Mouse (Mus musculus) inflammation-experienced regulatory T-cells, adult 6 months (primary cell): Measurements from ENCODE around the gene Fau. TPM values are rescaled to one million over a fixed set of nuclear protein-coding genes. Genes with fewer than 3 reads are reported as not detected.
"Not testable (repeated sequence)": the region's sequence is repeated elsewhere in the genome, so short reads cannot be mapped to it uniquely, and the experiment has no call there.

ENCODE experiments used
- ATAC-seq: one replicate; pipeline ENCODE4 v1.8.0; 2017
- polyA plus RNA-seq, 3 experiments: library from polyadenylated mRNA; unstranded; fragments of 100-300 nt; shearing (Covaris generic); gene quantifications; one replicate each; pipeline ENCODE4 v1.2.1; 2017

Fau gene
- polyA plus RNA-seq = 1,000 to 10,000 TPM; 1,798 to 3,866 (median 2,409) TPM

DNA sequence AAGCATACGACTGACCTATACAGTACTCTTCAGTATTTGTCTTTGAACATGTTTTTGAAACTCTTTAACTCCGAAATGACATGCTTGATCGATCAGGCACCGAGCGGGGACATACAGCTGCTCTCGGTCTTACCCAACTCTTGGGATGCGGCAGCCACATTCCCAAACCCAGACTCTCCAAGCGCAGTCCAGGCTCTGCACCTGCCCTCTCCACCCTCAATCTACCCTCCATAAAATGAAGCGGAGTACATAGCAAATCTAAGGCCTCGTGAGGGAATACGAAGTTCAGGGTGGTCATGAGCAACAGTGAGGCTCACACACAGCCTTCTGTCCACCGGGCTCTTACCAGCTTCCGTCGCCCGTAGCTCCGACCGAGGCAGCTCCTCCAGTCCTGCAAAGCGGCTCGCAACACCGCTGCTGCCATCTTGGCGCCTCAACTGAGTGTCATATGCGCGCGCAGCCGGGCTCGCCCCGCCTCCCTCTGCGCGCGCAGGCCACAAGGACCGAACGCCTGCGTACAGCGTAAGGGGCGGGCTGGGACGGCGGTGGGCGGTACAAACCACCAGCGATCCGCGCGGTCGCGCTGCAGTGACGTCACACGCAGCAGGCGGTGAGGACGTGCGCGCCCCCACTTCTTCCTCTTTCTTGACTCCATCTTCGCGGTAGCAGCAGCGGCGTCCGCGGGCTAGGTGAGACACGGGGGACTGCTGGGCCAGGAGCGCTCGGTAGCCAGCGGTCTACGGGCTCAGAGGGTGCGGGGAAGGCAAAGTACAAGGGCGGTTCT, at the start of gene Fau, which contains the start of gene Mrpl49:
Gene Fau, plus strand, starts transcription at position 532 of the 784 bp plus-strand sequence.
Gene Mrpl49, minus strand, starts transcription at position 473 of the 784 bp plus-strand sequence.
- ATAC-seq = peak; percentile 71

DNA sequence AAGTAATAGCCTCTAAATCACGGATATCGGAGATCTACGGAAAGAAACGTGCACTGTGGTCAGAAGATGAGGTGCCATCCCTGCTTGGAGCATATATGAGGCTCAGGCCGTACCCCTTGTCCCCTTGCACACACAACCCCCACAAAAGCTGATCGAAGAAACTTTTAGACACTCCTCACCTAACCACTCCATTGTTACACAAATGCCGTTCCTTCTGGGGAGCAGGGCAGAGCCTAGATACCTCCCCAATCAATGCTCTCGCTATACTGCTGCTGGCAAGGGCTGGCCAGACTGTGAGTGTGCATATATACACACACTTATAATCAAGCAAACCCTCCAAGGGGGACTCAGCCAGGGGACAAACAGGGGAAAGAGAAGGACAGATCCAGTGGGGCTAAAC, 48.5 kb upstream of the Fau start:
- no peak for ATAC-seq

DNA sequence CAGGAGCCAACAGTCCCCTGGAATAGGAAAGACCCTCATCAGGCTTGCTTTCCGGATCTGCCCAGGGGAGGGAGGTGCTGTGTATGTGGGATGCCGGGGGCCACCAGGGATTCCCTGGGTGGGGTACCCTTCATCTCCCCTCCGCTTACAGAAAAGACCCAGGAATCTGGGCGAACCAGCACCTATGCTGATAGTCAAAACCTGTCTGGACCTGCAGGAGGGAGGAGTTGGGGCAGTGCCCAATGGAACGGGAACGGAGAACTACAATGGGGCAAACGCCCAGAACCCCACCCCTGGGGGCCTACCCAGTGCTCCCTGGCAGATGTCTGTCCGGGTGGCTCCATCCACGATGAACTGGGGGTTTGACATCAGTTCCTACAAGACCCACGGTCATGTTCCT, 44.0 kb upstream of the Fau start:
- no peak for ATAC-seq

DNA sequence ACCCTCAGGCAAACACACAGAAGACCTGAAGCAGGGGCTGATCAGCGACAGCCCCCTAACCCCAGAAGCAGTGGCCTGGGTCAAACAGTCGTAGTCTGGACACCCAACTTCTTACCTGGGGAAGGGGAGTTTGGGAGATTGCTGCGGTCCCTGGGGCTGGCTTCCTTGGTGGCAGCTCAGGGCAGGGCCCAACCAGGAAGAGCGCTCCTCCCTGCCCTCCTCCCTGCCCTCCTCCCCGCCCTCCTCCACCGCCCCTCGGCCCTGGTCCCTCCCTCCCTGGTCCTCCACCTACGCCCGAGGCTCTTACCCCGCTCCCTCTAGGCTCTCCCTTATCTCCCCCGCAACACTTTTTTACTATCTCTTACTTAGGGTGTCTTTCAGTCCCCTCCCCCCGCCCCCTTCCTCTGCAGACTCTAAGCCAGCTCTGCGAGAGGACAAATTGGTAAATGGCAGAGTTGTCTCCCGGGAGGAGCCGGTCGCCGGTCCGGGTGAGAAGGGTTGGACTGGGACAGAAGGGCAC, 42.6 kb upstream of the Fau start:
- ATAC-seq = peak; percentile 66

DNA sequence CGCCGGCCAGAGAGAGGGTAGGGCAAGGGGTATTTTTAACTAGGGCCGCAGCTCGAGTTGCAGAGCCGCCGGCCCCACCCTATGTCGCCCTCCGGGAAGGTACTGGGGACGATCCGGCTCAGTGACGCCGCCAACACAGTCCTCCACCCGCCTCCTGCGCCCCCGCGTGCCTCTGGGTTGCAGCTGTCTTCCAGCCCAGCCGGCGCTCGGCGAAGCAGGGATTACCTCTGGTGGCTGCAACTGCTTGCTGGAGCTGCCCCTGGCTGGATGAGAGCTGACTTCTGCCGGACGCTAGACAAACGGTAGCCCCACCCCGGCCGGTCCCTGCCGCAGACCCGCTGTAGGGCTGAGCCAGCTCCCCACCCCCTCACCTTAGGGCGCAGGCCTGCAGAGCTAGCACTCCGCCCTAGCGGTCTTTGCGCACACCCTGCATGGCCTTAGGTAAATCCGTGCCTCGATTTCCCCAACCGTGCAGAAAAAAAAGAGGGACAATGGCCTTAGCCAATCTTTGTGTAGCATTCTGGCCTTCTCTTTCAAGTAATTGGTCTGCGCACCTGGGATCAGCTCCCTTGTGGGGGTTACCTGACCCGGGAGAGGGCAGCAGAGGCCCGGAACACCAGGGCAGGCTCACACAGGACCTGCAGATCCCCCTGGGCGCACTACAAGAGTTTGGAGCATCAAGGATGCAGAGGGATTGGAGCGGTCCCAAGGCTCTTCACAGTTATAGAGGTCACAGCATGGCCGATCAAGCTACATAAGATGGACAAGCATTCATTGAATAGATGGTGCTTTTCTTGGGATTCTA, 41.9 kb upstream of the Fau start, which contains the start of gene Capn1:
Gene Capn1, minus strand, starts transcription at position 387 of the 805 bp plus-strand sequence.
- ATAC-seq = peak; percentile 76

DNA sequence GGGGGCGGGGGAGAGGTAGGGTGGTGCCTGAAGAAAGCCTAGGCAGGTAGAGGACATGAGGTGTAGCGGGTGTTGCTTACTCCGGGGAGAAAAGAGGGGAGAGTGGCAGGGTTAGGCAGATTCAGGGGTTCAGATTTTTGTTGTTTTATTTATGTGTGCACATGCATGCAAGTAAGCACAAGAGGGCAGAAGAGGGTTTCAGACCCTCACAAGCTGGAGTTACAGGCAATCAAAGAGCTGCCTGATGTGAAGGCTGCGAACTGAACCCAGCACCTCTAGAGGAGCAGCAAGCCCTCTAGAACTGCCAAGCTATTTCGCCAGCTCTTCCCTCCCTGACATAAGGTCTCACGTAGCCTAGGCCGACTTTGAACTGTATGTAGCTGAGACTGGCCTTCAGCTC, 41.1 kb upstream of the Fau start:
- ATAC-seq = no peak

DNA sequence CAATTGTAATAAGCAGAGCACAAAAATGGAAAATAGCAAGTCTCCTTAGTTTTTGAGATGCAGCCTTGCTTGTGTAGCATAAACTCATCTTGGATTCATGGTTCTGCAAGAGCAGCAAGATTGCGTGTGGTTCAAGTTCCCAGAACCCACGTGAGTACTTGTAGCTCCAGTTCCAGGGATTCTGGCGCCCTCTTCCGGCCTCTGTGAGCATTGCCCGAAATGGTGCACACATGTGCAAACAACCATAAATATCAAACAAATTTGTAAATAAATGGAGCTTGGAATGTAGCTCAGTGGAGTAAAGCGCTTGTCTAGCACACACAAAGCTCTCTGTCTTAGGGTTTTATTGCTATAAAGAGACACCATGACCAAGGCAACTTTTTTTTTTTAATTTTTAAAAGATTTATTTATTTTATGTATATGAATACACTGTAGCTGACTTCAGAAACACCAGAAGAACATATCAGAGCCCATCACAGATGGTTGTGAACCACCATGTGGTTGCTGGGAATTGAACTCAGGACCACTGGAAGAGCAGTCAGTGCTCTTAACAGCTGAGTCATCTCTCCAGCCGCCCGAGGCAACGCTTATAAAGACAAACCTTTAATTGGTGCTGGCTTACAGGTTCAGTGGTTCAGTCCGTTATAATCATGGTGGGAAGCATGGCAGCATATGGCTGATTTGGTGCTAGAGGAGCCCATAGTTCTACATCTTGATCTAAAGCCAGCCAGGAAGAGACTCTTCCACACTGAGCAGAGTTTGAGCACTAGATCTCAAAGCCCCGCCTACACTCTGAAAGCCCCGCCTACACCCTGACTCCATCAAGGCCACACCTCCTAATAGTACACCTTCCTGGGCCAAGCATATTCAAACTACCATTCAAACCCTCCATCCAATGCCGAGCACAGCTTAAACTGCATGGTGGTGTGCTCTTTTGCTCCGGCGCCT, 39.2 kb upstream of the Fau start:
- ATAC-seq = peak; percentile 57

DNA sequence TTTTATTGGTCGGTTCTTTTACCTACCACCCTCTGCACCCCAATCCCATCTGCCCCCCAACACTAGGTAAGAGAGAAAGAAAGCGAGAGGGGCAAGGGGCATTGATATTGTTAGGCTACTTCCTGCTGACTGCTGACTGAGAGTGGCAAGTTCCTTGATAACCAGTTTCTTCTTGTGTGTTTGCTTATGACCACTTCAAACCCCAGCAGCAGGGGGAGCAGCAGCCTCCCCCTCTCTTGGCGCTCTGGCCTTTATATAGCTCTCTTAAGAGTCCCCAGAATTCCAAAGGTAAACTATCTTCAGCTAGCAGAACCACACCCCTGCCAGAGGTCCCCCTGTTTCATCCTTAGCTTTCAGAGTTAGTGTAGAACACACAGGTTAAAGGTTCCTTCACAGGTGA, 37.4 kb upstream of the Fau start:
- ATAC-seq = no peak

DNA sequence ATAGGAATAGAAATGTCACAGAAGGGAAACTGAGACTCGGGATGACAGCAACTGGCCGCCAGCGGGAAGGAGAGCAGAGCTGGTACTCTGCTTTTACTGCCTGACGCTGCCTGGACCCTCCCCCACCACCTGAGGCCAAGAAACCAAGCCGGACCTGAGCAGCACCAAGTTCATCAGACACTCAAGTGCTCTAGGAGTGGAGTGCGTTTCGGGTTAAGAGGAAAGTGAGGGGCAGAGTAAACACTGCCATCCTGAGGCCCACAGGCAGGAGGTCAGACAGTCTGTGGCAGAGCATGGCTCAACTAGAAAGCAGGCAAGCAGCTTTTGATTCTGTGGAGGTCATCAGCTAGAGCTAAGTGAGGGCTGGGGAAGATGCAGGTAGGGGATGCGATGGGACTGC, 34.6 kb upstream of the Fau start:
- no peak for ATAC-seq

DNA sequence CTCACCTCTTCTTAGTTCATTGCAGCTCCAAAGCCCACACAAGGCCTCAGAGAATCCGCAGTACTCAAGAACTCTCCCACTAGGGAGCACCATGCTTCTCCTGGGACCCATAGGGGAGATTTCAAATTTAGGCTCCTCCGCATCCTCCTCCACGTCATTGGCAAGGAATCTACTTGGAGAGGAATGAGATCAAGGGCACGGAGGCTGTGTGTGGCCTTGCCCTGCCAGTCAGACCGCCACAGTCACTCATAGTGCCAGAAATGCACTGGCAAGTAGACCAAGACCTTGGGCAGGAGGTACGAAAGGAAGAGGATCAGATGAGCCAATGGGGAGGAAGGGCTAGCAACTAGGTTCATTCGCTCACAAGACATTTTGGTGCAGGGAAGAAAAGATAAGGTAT, 33.7 kb upstream of the Fau start:
- ATAC-seq = no peak

DNA sequence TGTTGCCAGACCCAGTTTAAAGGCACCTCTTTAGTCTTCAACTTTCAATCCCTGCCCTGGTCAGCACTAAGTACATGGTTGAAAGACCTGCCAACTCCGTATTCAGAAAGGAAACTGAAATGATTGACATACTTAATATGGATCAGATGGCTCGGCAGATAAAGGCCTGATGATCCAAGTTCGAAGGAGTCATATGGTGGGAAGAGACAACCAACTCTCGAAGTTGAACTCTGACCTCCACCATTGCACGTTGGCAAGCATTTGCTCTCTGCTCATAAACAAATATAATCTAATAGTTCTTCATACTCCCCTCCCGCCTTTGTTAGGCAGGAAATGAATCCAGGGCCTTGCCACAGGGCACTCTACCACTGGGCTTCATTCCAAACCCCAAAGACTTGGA, 28.7 kb upstream of the Fau start:
- no peak for ATAC-seq

DNA sequence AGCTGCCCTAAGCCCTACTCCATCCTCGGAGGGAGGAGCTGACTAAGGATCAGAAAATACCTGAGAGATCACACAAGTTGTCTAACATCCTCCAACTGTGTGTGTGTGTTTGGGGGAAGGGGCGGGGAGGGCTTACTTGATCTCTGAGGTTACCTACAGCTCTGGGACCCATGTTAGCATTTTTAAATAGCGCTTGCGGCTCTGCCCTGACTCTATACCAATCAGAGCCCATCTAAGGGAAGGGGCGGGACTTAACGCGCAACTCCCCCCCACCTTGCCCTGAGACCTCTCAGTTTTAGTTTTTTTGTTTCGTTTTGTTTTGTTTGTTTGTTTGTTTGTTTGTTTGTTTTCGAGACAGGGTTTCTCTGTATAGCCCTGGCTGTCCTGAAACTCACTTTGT, 28.2 kb upstream of the Fau start:
- no peak for ATAC-seq

DNA sequence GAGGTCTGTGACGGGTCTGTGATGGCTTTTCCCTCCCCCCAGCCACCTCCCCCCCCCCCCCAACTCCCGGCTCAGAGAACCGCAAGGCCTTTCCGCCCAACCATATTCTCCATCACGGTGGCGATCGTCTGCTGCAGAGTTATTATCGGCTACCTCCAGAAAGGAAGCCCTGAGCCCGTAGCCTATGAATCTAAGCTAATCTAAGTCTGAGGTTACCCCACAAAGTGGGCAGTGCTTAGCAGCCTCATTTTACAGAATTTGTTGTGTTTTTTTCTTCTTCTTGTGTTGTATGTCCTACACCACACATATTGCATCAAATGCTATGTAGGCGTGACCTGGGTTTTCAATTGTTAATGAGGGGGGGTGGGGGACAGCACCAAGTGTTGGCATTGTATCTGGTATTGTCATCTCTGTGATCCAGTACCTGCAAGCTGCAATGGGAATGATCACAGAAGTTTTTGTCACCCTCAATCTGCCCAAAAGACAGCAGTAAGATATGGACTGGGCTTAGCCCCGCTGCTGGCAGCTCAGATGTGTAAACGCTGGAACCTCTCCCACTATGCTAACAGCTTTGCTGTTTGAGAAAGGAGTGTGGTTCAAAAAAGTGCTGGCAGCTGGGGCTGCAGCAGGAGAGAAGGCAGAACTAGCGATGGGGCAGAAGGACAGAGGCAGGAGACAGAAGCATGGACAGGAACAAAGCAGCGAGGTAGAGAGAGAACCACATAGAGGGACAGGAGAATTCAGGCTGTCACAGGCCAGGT, 26.9 kb upstream of the Fau start:
- no peak for ATAC-seq

DNA sequence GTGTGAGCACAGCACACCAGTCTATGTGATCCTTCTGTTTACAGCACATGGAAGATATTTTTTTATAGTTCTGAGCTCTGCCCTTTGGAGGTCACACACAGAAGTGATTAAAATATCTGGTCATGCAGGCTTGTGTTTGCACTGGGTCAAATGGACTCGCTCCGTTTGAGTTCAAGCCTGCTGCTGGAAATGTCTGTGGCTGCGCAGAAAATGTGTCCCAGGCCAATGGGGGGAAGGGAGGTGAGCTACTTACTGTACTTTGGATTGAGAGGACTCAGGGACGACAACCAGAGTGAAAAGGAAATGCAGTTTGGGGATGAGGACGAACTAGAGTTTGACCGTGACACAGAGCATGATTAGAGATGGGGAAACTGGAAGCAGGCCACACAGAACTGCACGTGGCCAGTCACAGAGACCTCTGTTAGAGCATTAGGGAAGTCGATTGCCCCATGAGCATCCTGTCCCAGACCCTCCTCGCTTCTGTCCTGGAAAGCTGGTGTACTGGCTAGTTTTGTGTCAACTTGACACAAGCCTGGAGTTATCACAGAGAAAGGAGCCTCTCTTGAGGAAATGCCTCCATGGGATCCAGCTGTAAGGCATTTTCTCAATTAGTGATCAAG, 21.6 kb upstream of the Fau start:
- ATAC-seq = no peak

DNA sequence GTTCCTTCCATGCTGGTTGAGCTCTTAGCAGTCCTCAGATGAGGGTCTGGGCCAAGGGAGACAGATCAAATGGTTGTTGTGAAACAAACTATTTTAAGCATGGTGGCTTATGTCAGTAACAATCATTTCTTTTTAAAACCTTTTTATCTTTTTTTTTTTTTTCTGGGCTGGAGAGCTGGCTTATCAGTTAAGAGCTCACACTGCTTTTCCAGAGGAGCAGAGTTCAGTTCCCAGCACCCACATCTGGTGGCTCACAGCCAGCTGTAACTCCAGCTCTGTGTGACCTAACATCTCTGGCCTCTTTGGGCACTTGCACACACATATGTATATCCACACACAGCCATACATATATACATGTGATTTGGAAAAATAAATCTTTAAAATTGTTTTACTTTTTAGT, 19.9 kb upstream of the Fau start:
- ATAC-seq = no peak

DNA sequence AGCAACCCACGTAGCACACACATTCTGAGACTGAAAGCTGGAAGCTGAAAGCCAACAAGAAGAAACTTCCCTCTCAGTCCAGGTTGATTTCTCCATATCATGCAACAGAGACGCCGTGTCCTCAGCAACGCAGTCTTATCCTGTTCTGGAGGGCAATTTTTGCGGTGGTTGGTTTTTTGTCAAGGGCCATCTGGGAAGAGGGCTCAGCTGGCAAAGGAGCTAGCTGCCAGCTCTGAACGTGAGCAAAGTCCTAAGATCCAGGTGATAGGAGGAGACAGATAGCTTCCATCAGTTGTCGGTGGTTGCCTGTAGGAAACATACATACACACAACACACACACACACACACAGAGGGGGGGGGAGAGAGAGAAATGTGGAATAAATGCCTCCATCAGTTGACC, 19.3 kb upstream of the Fau start:
- no peak for ATAC-seq

DNA sequence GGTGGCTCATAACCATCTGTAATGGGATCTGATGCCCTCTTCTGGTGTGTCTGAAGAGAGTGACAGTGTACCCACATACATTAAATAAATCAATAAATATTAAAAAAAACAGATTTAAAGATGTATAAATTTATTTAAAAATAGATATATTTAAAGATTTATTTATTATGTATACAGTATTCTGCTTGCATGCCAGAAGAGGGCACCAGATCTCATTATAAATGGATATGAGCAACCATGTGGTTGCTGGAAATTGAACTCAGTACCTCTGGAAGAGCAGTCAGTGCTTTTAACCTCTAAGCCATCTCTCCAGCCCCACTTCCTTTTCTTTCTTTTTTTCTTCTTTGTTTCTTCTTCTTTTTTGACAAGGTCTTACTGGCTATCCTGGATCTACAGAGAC, 17.6 kb upstream of the Fau start:
- no peak for ATAC-seq

DNA sequence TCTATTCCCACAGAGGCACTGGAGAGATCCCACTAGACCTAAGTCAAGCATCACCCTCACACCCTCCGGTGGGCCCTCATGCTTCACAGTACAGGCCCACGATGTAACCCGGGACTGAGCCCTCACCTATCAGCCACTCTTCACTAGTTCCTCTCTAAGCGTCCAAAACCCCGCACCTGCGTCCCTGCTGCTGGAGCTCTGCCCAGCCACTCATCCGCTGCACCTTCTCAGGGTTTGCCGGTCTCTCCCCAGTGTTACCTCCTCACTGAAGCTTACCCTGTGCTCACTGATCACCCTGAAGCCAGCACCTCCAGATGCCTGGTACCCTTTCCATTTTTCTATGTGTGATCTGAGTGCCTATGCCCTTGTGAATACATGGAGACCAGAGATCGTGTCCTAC, 15.4 kb upstream of the Fau start:
- ATAC-seq = no peak

DNA sequence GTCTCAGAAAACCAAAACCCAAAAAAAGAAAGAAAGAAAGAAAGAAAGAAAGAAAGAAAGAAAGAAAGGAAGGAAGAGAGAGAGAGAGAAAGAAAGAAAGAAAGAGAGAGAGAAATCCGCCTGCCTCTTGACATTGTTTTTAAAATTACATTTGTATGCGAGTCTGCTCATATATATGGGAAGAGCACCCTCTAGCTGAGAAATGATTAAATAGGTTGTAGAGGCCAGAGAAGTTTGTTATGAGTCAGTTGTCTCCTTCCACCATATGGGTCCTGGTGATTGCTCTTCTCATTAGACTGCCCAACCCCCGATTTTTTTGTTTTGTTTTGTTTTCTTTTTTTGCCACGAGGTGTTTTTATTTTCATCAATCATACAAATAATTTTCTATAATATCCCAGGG, 13.5 kb upstream of the Fau start:
- ATAC-seq = not testable (repeated sequence)

DNA sequence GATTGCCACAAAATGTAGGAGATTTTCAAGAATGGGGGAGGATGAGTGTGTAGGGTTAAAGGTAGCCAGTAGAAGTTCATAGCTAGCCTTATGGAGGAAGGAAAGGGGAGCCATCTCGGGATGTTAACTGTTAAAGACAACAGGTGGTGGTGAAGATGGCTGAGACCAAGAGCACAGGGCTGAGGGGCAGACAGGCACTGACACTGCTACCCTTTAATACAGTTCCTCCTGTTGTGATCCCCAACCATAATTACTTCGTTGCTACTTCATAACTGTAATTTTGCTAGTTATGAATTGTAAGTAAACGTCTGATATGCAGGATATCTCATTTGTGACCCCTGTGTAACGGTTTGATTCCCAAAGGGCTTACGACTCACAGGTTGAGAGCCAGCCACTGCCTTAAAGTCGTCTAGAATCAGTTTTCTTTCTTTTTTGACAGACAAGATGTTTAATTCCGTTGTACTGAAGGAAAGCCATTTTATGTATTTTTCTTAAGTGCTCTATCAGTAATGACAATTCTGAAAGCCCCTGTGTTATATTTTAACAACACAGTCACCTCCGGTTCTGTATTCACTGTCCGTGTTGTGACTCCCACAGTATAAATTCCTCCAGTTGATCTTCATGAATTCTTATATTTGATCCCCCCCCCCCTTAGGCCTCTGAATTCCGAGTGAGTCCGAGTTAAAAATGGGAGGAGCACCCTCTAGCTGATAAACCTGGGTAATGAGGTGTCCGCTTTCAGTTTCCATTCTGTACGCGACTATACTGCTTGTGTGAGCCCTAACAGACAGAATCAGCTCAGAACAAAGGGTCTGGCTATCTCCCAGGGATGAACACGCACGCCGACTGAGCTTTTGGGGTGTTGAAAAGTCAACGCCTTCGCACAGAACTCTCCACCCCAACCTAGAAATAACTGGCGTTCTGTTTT, 12.0 kb upstream of the Fau start:
- ATAC-seq = peak; percentile 34
